ENCODE assay signal across 10 mouse cellular contexts in genomic region chr7:135453690-135454089, GRCm38 (mm10). TPM values are rescaled to one million over a fixed set of nuclear protein-coding genes. Genes with fewer than 3 reads are reported as not detected.
DNase-seq lines count a peak whose midpoint lies in the region.
"Had no signal": no experiment of that assay in that cellular context is flagged by ENCODE, and none has a peak within 500 bp of the region (broad histone marks: within the 10 kb centered on the region; RNA-seq: fewer than 3 reads in every experiment).

No protein-coding gene starts in this region.

- H3K9me3 ChIP-seq in embryonic facial prominence, embryonic 10.5 days, result no peaks in the 10 kb centered on the region
- H3K9me3 ChIP-seq: forebrain, embryonic 15.5 days had no signal

- WGBS in embryonic facial prominence, embryonic 10.5 days, result 52% methylated on average over 3 of the region's 3 CpGs

- H3K4me1 ChIP-seq in embryonic facial prominence, embryonic 10.5 days, result no peaks in the 10 kb centered on the region
- H3K4me1 ChIP-seq: forebrain, embryonic 15.5 days had no signal

- no peak overlapping the region for H3K27ac ChIP-seq in embryonic facial prominence, embryonic 10.5 days (replicated peaks)
- H3K27ac ChIP-seq: forebrain, embryonic 15.5 days had no signal

- H3K36me3 ChIP-seq in embryonic facial prominence, embryonic 10.5 days (replicated peaks), result no peaks in the 10 kb centered on the region
- H3K36me3 ChIP-seq: forebrain, embryonic 15.5 days had no signal

- no peak overlapping the region for H3K4me3 ChIP-seq in embryonic facial prominence, embryonic 10.5 days
- H3K4me3 ChIP-seq: forebrain, embryonic 15.5 days had no signal

- DNase-seq in kidney, postnatal 10 days, result peak; percentile 60
- no peak for DNase-seq in kidney, adult 8-10 months
- peak; percentile 15 for DNase-seq in thymus, postnatal 4 days
- DNase-seq in thymus, postnatal 0 days (ENCODE audit: low spot score), result no peak
- peak; percentile 48 for DNase-seq in embryonic facial prominence, embryonic 10.5 days (ENCODE audit: low spot score)
- no peak for DNase-seq in cerebellum, adult 18-20 months
- no peak for DNase-seq in spleen, adult 12 weeks (ENCODE audit: low spot score)
- DNase-seq: left cerebral cortex, postnatal 4 days had no signal

- H3K27me3 ChIP-seq in embryonic facial prominence, embryonic 10.5 days (replicated peaks; ENCODE audit: low read depth, poor library complexity, severe bottlenecking), result no peaks in the 10 kb centered on the region
- H3K27me3 ChIP-seq: forebrain, embryonic 15.5 days had no signal

RNA-seq across cellular contexts. Expression of gene Foxi2, which starts 43.6 kb away (rescaled TPM):
- polyA plus RNA-seq in thymus, postnatal 0 days (2015; fragmentation: Nextera tagmentation; extraction: Ambion mirVana), result 0.12 and 0.22 TPM in 2 replicates
- polyA plus RNA-seq in embryonic facial prominence, embryonic 10.5 days (2016; fragmentation: Nextera tagmentation; extraction: Ambion mirVana), result 5.0 and 5.4 TPM in 2 replicates
- polyA plus RNA-seq: forebrain, embryonic 15.5 days; lung, embryonic 16.5 days had no signal

Comparison
In these comparisons a context has a peak if more than half of its experiments do, and no peak if none do; other contexts are left out.
1. DNase-seq: peak in kidney, postnatal 10 days (single experiment), thymus, postnatal 4 days (single experiment) and embryonic facial prominence, embryonic 10.5 days (single experiment); none in kidney, adult 8-10 months (0 of 2), thymus, postnatal 0 days (single experiment), cerebellum, adult 18-20 months (0 of 2) and spleen, adult 12 weeks (single experiment).